ENCODE assay signal across 48 mouse cellular contexts in genomic region chr11:44348308-44348707, GRCm38 (mm10). TPM values are rescaled to one million over a fixed set of nuclear protein-coding genes. Genes with fewer than 3 reads are reported as not detected.
"Had no signal": no experiment of that assay in that cellular context is flagged by ENCODE, and none has a peak within 500 bp of the region (broad histone marks: within the 10 kb centered on the region; RNA-seq: fewer than 3 reads in every experiment).

No protein-coding gene starts in this region.

- H3K4me1 ChIP-seq: heart, embryonic 10.5 days; heart, embryonic 12.5 days; heart, embryonic 13.5 days; hindbrain, embryonic 10.5 days; hindbrain, embryonic 12.5 days; hindbrain, embryonic 13.5 days; hindbrain, embryonic 15.5 days; intestine, embryonic 15.5 days; kidney, embryonic 15.5 days had no signal

- H3K4me2 ChIP-seq: heart, embryonic 11.5 days; heart, embryonic 12.5 days; heart, embryonic 13.5 days; heart, embryonic 15.5 days; hindbrain, embryonic 12.5 days; hindbrain, embryonic 13.5 days; hindbrain, embryonic 14.5 days; hindbrain, embryonic 15.5 days; intestine, embryonic 15.5 days; kidney, embryonic 15.5 days had no signal

- H3K4me3 ChIP-seq: heart, embryonic 10.5 days; heart, embryonic 12.5 days; heart, embryonic 13.5 days; heart, embryonic 15.5 days; hindbrain, embryonic 10.5 days; hindbrain, embryonic 12.5 days; hindbrain, embryonic 13.5 days; hindbrain, embryonic 15.5 days; intestine, embryonic 15.5 days; kidney, embryonic 15.5 days; layer of hippocampus, adult 2 months; left cerebral cortex, adult 2 months had no signal

- H3K9ac ChIP-seq: heart, embryonic 12.5 days; heart, embryonic 13.5 days; heart, embryonic 15.5 days; hindbrain, embryonic 12.5 days; hindbrain, embryonic 13.5 days; hindbrain, embryonic 14.5 days; hindbrain, embryonic 15.5 days; intestine, embryonic 15.5 days; kidney, embryonic 15.5 days had no signal

- H3K9me3 ChIP-seq: heart, embryonic 10.5 days; heart, embryonic 12.5 days; heart, embryonic 13.5 days; heart, embryonic 15.5 days; hindbrain, embryonic 10.5 days; hindbrain, embryonic 12.5 days; hindbrain, embryonic 13.5 days; hindbrain, embryonic 15.5 days; intestine, embryonic 15.5 days; kidney, embryonic 15.5 days had no signal

- H3K27ac ChIP-seq: heart, embryonic 10.5 days; heart, embryonic 13.5 days; heart, embryonic 15.5 days; hindbrain, embryonic 10.5 days; hindbrain, embryonic 12.5 days; hindbrain, embryonic 13.5 days; hindbrain, embryonic 14.5 days; hindbrain, embryonic 15.5 days; hindbrain, postnatal 0 days; intestine, embryonic 15.5 days; kidney, embryonic 15.5 days; kidney, postnatal 0 days; layer of hippocampus, adult 2 months; left cerebral cortex, adult 2 months had no signal

- DNase-seq: heart, postnatal 14 days; heart, postnatal 36 days; heart, postnatal 4 days; kidney, adult 11 months; kidney, adult 18-20 months; kidney, adult 2 months; kidney, adult 8-10 months; kidney, adult 9 months; kidney, postnatal 10 days; kidney, postnatal 14 days; kidney, postnatal 25 days; kidney, postnatal 36 days; kidney, postnatal 4 days; layer of hippocampus, adult 9-11 months; layer of hippocampus, postnatal 36 days had no signal

- H3K36me3 ChIP-seq: heart, embryonic 10.5 days; heart, embryonic 12.5 days; heart, embryonic 13.5 days; heart, embryonic 15.5 days; hindbrain, embryonic 10.5 days; hindbrain, embryonic 12.5 days; hindbrain, embryonic 13.5 days; hindbrain, embryonic 15.5 days; intestine, embryonic 15.5 days; kidney, embryonic 15.5 days had no signal

- H3K27me3 ChIP-seq: heart, embryonic 12.5 days; heart, embryonic 13.5 days; heart, embryonic 15.5 days; hindbrain, embryonic 12.5 days; hindbrain, embryonic 13.5 days; hindbrain, embryonic 15.5 days; intestine, embryonic 15.5 days; kidney, embryonic 15.5 days had no signal

RNA-seq across cellular contexts. Expression of gene Il12b, which starts 51.6 kb away (rescaled TPM):
- total RNA-seq: heart, postnatal 14 days; heart, postnatal 25 days; heart, postnatal 36 days; heart, postnatal 4 days; hematopoietic stem cell, adult 5-6 weeks; hindbrain, postnatal 0 days; layer of hippocampus, adult 18-20 months; layer of hippocampus, adult 2 months; layer of hippocampus, adult 8-10 months; layer of hippocampus, postnatal 10 days; layer of hippocampus, postnatal 14 days; layer of hippocampus, postnatal 25 days; layer of hippocampus, postnatal 36 days; left cerebral cortex, adult 18-20 months; left cerebral cortex, adult 2 months had no signal
- polyA plus RNA-seq: heart, embryonic 10.5 days; heart, embryonic 11.5 days; heart, embryonic 14.5 days; heart, embryonic 15.5 days; heart, embryonic 16.5 days; heart, postnatal 0 days; hindbrain, embryonic 10.5 days; hindbrain, embryonic 11.5 days; hindbrain, embryonic 12.5 days; hindbrain, embryonic 15.5 days; hindbrain, embryonic 16.5 days; hindbrain, postnatal 0 days; intestine, embryonic 14.5 days; intestine, embryonic 15.5 days; intestine, embryonic 16.5 days; intestine, postnatal 0 days; kidney, embryonic 14.5 days; kidney, embryonic 15.5 days had no signal
